Mouse (Mus musculus): ENCODE data around the gene Mapk14.
"Not testable (repeated sequence)": the region's sequence is repeated elsewhere in the genome, so short reads cannot be mapped to it uniquely, and the experiment has no call there.

Gene Mapk14

GRCm38 (mm10) chr17:28698245-28698644 lies 7.1 kb downstream of the Mapk14 start:
- no peak for DNase-seq (ENCODE audit: low spot score)

- DNase-seq (ENCODE audit: low spot score) = no peak
Observed at GRCm38 (mm10) chr17:28698672-28699071, 7.5 kb downstream of the Mapk14 start.

GRCm38 (mm10) chr17:28699789-28700188 lies 8.7 kb downstream of the Mapk14 start:
- DNase-seq (ENCODE audit: low spot score) = no peak

GRCm38 (mm10) chr17:28701171-28701570 lies 10.0 kb downstream of the Mapk14 start:
- no peak for DNase-seq (ENCODE audit: low spot score)

GRCm38 (mm10) chr17:28701737-28702136 lies 10.6 kb downstream of the Mapk14 start:
- DNase-seq (ENCODE audit: low spot score) = no peak

- no peak for DNase-seq (ENCODE audit: low spot score)
Observed at GRCm38 (mm10) chr17:28702646-28703045, 11.5 kb downstream of the Mapk14 start.

GRCm38 (mm10) chr17:28706697-28707096 lies 15.6 kb downstream of the Mapk14 start:
- DNase-seq (ENCODE audit: low spot score) = no peak

- no peak for DNase-seq (ENCODE audit: low spot score)
Observed at GRCm38 (mm10) chr17:28707136-28707627, 16.1 kb downstream of the Mapk14 start.

GRCm38 (mm10) chr17:28707816-28708215 lies 16.7 kb downstream of the Mapk14 start:
- no peak for DNase-seq (ENCODE audit: low spot score)

- DNase-seq (ENCODE audit: low spot score) = no peak
Observed at GRCm38 (mm10) chr17:28708989-28709388, 17.9 kb downstream of the Mapk14 start.

- no peak for DNase-seq (ENCODE audit: low spot score)
Observed at GRCm38 (mm10) chr17:28709552-28710290, 18.6 kb downstream of the Mapk14 start.

GRCm38 (mm10) chr17:28710291-28710688 lies 19.2 kb downstream of the Mapk14 start:
- DNase-seq (ENCODE audit: low spot score) = no peak

- DNase-seq (ENCODE audit: low spot score) = no peak
Observed at GRCm38 (mm10) chr17:28711237-28711636, 20.1 kb downstream of the Mapk14 start.

GRCm38 (mm10) chr17:28712305-28712704 lies 21.2 kb downstream of the Mapk14 start:
- no peak for DNase-seq (ENCODE audit: low spot score)

GRCm38 (mm10) chr17:28714006-28714405 lies 22.9 kb downstream of the Mapk14 start:
- DNase-seq (ENCODE audit: low spot score) = no peak

- DNase-seq (ENCODE audit: low spot score) = no peak
Observed at GRCm38 (mm10) chr17:28715832-28716548, 24.9 kb downstream of the Mapk14 start.

- DNase-seq (ENCODE audit: low spot score) = no peak
Observed at GRCm38 (mm10) chr17:28717535-28717934, 26.4 kb downstream of the Mapk14 start.

- no peak for DNase-seq (ENCODE audit: low spot score)
Observed at GRCm38 (mm10) chr17:28725783-28726182, 34.7 kb downstream of the Mapk14 start, which contains the start of gene AC170998.1. TSS of gene AC170998.1 (plus strand) at chr17:28726083.

- not testable (repeated sequence) for DNase-seq (ENCODE audit: low spot score)
Observed at GRCm38 (mm10) chr17:28727511-28727910, 36.4 kb downstream of the Mapk14 start.

GRCm38 (mm10) chr17:28735317-28736105 lies 44.4 kb downstream of the Mapk14 start:
- DNase-seq (ENCODE audit: low spot score) = no peak

- DNase-seq (ENCODE audit: low spot score) = no peak
Observed at GRCm38 (mm10) chr17:28736486-28736885, 45.4 kb downstream of the Mapk14 start.

- DNase-seq (ENCODE audit: low spot score) = no peak
Observed at GRCm38 (mm10) chr17:28737973-28738372, 46.8 kb downstream of the Mapk14 start.
